Mouse (Mus musculus) kidney, adult 2 months (tissue): ENCODE results near the gene H2-M10.2.

Source experiments
- CTCF ChIP-seq: fragments of 200-500 bp; conservative IDR thresholded peaks from 2 replicates; pipeline ENCODE4 v1.5.1; 2011; ENCODE audit warnings: low read depth, mild to moderate bottlenecking, control low read depth, low read length, moderate library complexity, mixed read lengths; ENCODE audit not compliant: insufficient read depth, insufficient read length
- POLR2A ChIP-seq: fragments of 200-500 bp; IDR thresholded peaks from one replicate; pipeline ENCODE4 v1.6.1; 2011; ENCODE audit warnings: low read depth, low read length, control low read depth

DNA sequence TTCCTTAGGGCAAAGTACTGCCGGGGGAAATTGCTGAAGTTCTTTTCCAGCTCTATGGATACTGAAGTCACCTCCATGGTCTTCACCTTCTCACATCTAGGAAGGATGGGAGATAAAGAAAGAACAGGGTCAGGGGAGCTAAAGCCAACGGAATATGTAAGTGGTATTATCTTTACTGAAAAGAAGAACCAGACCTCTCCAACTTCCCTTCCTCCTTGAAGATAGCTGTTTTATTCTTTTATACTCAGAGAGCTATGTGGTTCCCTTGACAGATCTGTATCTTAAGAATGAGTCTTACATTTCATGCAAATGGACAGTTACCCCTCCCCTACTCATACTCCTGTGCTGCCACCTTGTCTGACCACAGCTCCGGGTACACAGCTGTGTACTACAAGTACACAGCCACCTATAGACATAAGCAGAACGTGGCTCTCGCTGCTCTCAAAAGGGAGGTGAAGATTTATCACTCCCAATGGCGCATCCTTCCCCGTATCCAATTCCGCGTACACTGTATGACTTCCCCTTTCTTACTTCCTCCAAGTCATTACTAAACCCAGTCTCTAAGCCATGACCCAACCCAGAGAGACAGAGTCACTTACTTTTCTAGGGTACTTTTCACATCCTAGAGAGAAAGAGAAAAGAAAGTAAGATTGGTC, 24.7 kb downstream of the H2-M10.2 start:
- TF ChIP-seq CTCF (no peak), POLR2A (no peak)
